Mouse (Mus musculus) heart, postnatal 14 days (tissue): ENCODE measurements around the gene B9d2. TPM values are rescaled to one million over a fixed set of nuclear protein-coding genes. Genes with fewer than 3 reads are reported as not detected.

Experiments used
- DNase-seq, 2 experiments: peaks; one replicate each; pipeline ENCODE4 v3.0.0; 2021 to 2022
- intact Hi-C: fragments of 180-260 bp; cut with DNase I; formaldehyde crosslinking; loops from one replicate; pipeline ENCODE4 v1.15.1; 2025
- total RNA-seq, 2 experiments: library from RNA; stranded (reverse); gene quantifications; 2 replicates each; pipeline ENCODE4 v1.2.3; 2021

B9d2 gene
- total RNA-seq, 2 experiments from 2014 or later: 11.0 to 11.3 TPM

GRCm38 (mm10) chr7:25699851-25700250 is 19.3 kb downstream of the B9d2 start:
- intact Hi-C loops: no loop called here
- DNase-seq: no peak

GRCm38 (mm10) chr7:25700732-25701131 is 20.2 kb downstream of the B9d2 start:
- intact Hi-C loops: no loop called here
- DNase-seq: no peak

- no peak for DNase-seq
- intact Hi-C loops: no loop called here
Measured at GRCm38 (mm10) chr7:25702350-25702749, 21.8 kb downstream of the B9d2 start.

GRCm38 (mm10) chr7:25703793-25704494 is 23.4 kb downstream of the B9d2 start:
- intact Hi-C loops: no loop called here
- peak in 1 of 2 experiments; percentile 58 for DNase-seq

- DNase-seq: peak in 1 of 2 experiments; percentile 19
- intact Hi-C loops: no loop called here
Measured at GRCm38 (mm10) chr7:25704716-25705364, 24.3 kb downstream of the B9d2 start.

GRCm38 (mm10) chr7:25705801-25706251 is 25.2 kb downstream of the B9d2 start:
- DNase-seq: peak in 1 of 2 experiments; percentile 61
- intact Hi-C loops: no loop called here

GRCm38 (mm10) chr7:25706578-25707170 is 26.1 kb downstream of the B9d2 start:
- intact Hi-C loops: no loop called here
- DNase-seq: no peak

GRCm38 (mm10) chr7:25707581-25708292 is 27.2 kb downstream of the B9d2 start:
- intact Hi-C loops: loop anchor here (1.0 kb wide), 1 partner anchor 19 kb away; no protein-coding TSS in a partner anchor
- peak; percentile 59 to 66 for DNase-seq

- peak in 1 of 2 experiments; percentile 61 for DNase-seq
- intact Hi-C loops: no loop called here
Measured at GRCm38 (mm10) chr7:25709961-25710360, 29.4 kb downstream of the B9d2 start.

GRCm38 (mm10) chr7:25710519-25711130 is 30.0 kb downstream of the B9d2 start:
- no peak for DNase-seq
- intact Hi-C loops: no loop called here

- intact Hi-C loops: no loop called here
- no peak for DNase-seq
Measured at GRCm38 (mm10) chr7:25711165-25711564, 30.6 kb downstream of the B9d2 start.

- intact Hi-C loops: no loop called here
- DNase-seq: peak; percentile 68 to 70
Measured at GRCm38 (mm10) chr7:25711731-25712197, 31.2 kb downstream of the B9d2 start.

- no peak for DNase-seq
- intact Hi-C loops: no loop called here
Measured at GRCm38 (mm10) chr7:25712801-25713200, 32.2 kb downstream of the B9d2 start.

GRCm38 (mm10) chr7:25714581-25714980 is 34.0 kb downstream of the B9d2 start:
- DNase-seq: no peak
- intact Hi-C loops: no loop called here

- no peak for DNase-seq
- intact Hi-C loops: no loop called here
Measured at GRCm38 (mm10) chr7:25715731-25716271, 35.2 kb downstream of the B9d2 start.

- intact Hi-C loops: no loop called here
- DNase-seq: no peak
Measured at GRCm38 (mm10) chr7:25717478-25717877, 36.9 kb downstream of the B9d2 start.

- DNase-seq: peak; percentile 91 to 92
- intact Hi-C loops: no loop called here
Measured at GRCm38 (mm10) chr7:25718788-25719417, 38.3 kb downstream of the B9d2 start, which contains the start of gene Ccdc97. Gene Ccdc97, minus strand, starts transcription at chr7:25719088.

- DNase-seq: peak; percentile 81 to 89
Measured at GRCm38 (mm10) chr7:25719761-25720610, 39.4 kb downstream of the B9d2 start.

More at GRCm38 (mm10) chr7:25719761-25720610, 39.4 kb downstream of the B9d2 start:
- intact Hi-C loops: no loop called here
